Mouse (Mus musculus) C2C12 (cell line): ENCODE measurements around the gene Hes1. TPM values are rescaled to one million over a fixed set of nuclear protein-coding genes. Genes with fewer than 3 reads are reported as not detected.

ENCODE experiments used
- H3K27me3 ChIP-seq: one replicate; pipeline ENCODE4 v1.6.1; 2011; ENCODE audit not compliant: control insufficient read depth, insufficient read depth, insufficient read length
- H3K36me3 ChIP-seq: one replicate; pipeline ENCODE4 v1.6.1; 2011; ENCODE audit not compliant: control insufficient read depth, insufficient read depth
- H3K4me3 ChIP-seq: one replicate; pipeline ENCODE4 v1.5.1; 2011; ENCODE audit warnings: mild to moderate bottlenecking, control low read depth; ENCODE audit not compliant: poor library complexity, insufficient read depth, severe bottlenecking
- H3K79me2 ChIP-seq: one replicate; pipeline ENCODE4 v1.6.1; 2011; ENCODE audit not compliant: control insufficient read depth, insufficient read depth
- H3K79me3 ChIP-seq: one replicate; pipeline ENCODE4 v1.6.1; 2011; ENCODE audit warnings: low read depth, control low read depth
- H3ac ChIP-seq: one replicate; pipeline ENCODE3; 2011; ENCODE audit warnings: low read depth; ENCODE audit not compliant: control insufficient read depth, insufficient read length
- CEBPB ChIP-seq: IDR thresholded peaks from one replicate; pipeline ENCODE4 v1.6.1; 2011; ENCODE audit warnings: low read depth, mild to moderate bottlenecking, control low read depth, moderate library complexity
- CTCF ChIP-seq: IDR thresholded peaks from one replicate; pipeline ENCODE4 v1.5.1; 2011; ENCODE audit not compliant: control insufficient read depth, insufficient read depth, insufficient read length
- FOSL1 ChIP-seq: IDR thresholded peaks from one replicate; pipeline ENCODE4 v1.8.0; 2011; ENCODE audit warnings: mild to moderate bottlenecking, low read length; ENCODE audit not compliant: poor library complexity, insufficient read depth, severe bottlenecking
- MAX ChIP-seq: IDR thresholded peaks from one replicate; pipeline ENCODE4 v1.6.1; 2011; ENCODE audit warnings: mild to moderate bottlenecking, control low read depth
- MYOD1 ChIP-seq: IDR thresholded peaks from one replicate; pipeline ENCODE4 v1.6.1; 2011; ENCODE audit warnings: low read depth; ENCODE audit not compliant: control insufficient read depth, insufficient read length
- MYOG ChIP-seq: IDR thresholded peaks from one replicate; pipeline ENCODE4 v1.6.1; 2011; ENCODE audit not compliant: control insufficient read depth, insufficient read length; ENCODE audit errors: extremely low read depth
- USF1 ChIP-seq: IDR thresholded peaks from one replicate; pipeline ENCODE4 v1.6.1; 2011; ENCODE audit warnings: low read depth, mild to moderate bottlenecking, control low read depth, moderate library complexity
- polyA plus RNA-seq: library from polyadenylated mRNA; unstranded; fragments of >200 nt; fragmentation: generic; extraction: Trizol; gene quantifications from one replicate; pipeline ENCODE4 v1.2.1, GENCODE M21; 2012; ENCODE audit warnings: missing spikeins

Gene Hes1
- polyA plus RNA-seq, 1 experiment = 41.9 TPM

DNA sequence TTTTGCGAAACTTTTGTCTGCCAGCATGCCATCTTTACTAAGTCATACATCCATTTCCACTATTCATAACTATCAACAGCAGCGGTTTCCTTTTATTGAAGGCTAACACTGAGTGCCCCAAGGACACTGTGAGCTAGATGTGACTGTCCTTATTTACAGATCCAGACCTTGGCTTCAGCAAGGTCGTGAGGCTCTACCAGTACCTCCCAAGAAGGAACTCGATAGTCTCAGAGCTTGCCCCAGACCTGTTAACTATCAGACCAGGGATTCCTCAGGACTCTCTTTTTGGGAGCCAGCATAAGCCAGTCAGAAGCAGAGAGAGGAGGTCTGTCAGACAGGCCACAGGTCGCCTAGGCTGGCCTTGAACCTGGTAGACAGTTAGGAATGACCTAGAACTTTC is 24.5 kb downstream of the Hes1 start:
- Histone ChIP-seq H3K79me2 (no peaks in the 10 kb centered on the region), H3K79me3 (no peaks in the 10 kb centered on the region), H3K4me3 (no peak overlapping the region), H3K27me3 (no peaks in the 10 kb centered on the region), H3ac (no peak overlapping the region), H3K36me3 (no peaks in the 10 kb centered on the region)
- TF ChIP-seq MYOD1 (no peak), MAX (no peak), USF1 (no peak), CEBPB (no peak), CTCF (no peak), MYOG (no peak), FOSL1 (no peak)

DNA sequence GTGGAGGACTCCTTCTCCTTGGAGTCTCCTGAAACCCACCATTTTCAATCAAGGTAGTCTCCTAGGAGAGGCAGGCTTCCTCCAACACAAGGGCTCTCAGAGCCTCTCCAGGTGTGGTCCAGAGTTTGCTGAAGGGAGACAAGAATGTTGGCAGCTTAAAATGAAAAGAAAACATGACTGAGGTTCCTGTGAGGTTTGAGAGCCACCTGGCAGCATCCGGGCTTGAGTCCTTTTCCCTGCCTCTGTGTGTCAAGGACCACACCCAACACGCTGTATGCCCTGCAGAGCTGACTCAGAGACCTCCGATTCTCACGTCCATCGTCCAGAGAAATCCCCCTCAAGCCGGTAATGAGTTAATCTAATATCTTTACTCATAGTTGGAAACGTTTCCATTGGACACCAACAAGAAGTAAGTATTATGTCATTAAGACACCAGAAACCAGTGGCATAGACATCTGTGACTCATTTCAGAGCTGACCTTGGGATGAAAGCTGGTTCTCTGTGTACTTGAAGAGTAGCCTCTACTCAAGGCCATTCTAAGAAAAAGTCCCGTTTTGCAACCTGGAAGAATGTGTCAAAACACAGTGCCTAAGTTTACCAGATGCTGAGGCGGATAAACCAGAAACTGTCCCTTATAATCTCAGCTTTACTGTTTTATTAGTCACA is 26.1 kb downstream of the Hes1 start:
- Histone ChIP-seq H3ac (no peak overlapping the region), H3K36me3 (no peaks in the 10 kb centered on the region), H3K79me2 (no peaks in the 10 kb centered on the region), H3K4me3 (no peak overlapping the region), H3K27me3 (no peaks in the 10 kb centered on the region), H3K79me3 (no peaks in the 10 kb centered on the region)
- no peak for TF ChIP-seq USF1
- TF ChIP-seq FOSL1 = peak; percentile 15
- no peak for TF ChIP-seq MYOD1
- no peak for TF ChIP-seq MAX
- TF ChIP-seq CEBPB = no peak

DNA sequence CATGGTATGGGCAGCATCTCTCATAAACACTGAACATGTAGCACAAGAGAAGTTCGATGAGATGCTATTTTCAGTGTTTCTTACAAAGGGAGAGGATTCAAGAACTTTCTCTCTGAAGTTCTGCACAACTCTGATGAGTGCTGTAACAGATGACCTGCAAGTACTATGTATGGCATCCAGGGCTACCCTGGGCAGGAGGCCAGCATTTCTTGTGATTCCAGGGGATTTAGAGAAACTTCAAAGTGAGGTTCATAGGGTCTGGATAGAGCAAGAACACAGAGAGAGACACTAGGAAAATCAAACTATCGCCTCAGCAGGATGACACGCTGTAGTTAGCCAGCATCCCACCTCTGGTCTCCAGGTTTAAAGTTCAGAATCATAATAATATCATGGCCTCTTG is 31.9 kb downstream of the Hes1 start:
- no peaks in the 10 kb centered on the region for H3K36me3 ChIP-seq

DNA sequence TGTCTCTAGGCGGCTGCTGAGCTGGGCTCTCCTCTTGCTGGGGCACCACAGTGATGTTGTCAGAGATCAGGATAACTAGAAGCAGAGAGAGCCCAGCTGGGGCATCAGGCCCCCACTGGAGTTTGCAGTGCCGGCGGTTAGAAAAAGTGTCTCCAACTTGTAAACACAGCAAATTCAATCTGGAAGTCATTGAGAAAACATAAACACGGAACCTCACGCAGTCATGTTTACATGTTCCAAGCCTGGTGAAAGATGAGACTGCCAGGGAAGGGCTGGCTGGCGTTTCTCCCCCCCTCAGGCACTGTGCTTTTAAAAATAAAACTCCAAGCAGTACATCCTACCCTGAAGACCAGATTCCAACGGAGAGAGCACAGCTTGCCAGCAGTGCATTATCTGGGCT is 32.3 kb downstream of the Hes1 start:
- Histone ChIP-seq H3K36me3 (no peaks in the 10 kb centered on the region), H3K79me3 (no peaks in the 10 kb centered on the region), H3K27me3 (no peaks in the 10 kb centered on the region), H3K79me2 (no peaks in the 10 kb centered on the region), H3K4me3 (no peak overlapping the region), H3ac (no peak overlapping the region)
- TF ChIP-seq CEBPB (no peak), MAX (no peak), MYOG (no peak), CTCF (no peak), MYOD1 (no peak), FOSL1 (no peak), USF1 (no peak)

More for the DNA sequence above, 31.9 kb downstream of the Hes1 start:
- Histone ChIP-seq H3K79me2 (no peaks in the 10 kb centered on the region), H3K79me3 (no peaks in the 10 kb centered on the region), H3K27me3 (no peaks in the 10 kb centered on the region), H3ac (no peak overlapping the region), H3K4me3 (no peak overlapping the region)
- TF ChIP-seq FOSL1 (no peak), MAX (no peak), MYOG (no peak), USF1 (no peak), CEBPB (no peak), CTCF (no peak), MYOD1 (no peak)

DNA sequence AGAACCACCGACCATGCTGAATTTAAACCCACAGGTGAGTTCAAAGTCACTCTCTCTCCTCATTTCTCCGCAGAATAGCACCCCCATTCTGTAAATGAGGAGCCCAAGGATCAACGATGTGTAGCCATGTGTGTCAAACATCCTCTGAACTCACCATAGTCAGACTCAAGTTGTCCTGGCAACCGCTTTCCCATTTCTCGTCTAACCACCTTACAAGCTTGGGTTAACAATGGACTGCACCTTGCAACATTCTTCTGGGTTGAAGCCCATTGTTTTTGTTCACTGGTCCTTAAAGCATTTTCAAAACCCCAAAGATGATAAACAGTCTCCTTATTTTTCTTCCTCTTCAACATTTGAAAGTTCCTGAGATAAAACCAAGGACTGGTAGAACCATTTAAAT is 34.9 kb downstream of the Hes1 start:
- H3K36me3 ChIP-seq = no peaks in the 10 kb centered on the region
- no peak overlapping the region for H3ac ChIP-seq
- TF ChIP-seq USF1 (no peak), FOSL1 (no peak), MYOG (no peak), CTCF (no peak), CEBPB (no peak), MYOD1 (no peak), MAX (no peak)

DNA sequence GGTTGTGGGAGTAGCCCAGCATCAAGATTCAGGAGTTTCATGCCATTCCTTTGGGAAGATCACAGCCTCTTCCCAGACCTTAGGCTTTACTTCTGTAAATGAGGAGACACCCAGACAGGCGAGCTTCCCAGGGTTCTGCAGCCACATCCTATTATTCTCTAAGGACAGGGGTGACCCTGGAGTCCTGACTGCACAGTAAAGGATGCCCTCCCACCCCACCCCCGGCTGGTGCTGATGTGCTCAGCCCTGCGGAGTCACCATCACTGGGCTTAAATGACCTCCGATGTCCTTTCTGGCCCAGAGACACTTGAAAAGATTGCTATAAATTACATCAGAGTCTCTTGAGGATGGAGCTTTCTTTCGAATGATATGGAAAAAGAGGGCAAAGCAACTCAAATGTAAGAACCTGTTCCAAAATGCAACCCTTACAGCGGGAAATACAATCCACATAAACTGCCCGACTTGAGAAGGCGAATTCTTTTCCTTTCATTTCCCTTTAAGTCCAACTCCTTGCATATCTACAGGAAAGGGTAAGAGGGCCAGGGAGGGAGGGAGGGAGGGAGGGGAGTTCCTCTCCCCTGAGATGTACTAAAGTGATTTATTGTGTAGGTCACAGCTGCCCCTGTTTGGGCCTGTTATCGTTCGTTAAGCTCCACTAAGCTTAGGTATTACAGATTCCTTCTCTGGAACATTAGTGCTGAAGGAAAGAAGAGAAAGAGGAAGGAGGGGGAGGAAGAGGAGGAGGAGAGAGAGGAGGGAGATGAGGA is 38.1 kb downstream of the Hes1 start:
- Histone ChIP-seq H3K79me3 (no peaks in the 10 kb centered on the region), H3K79me2 (no peaks in the 10 kb centered on the region), H3K36me3 (no peaks in the 10 kb centered on the region), H3K4me3 (no peak overlapping the region), H3ac (no peak overlapping the region), H3K27me3 (no peaks in the 10 kb centered on the region)
- TF ChIP-seq MYOG (no peak), FOSL1 (no peak), MYOD1 (no peak), CTCF (no peak), CEBPB (no peak), USF1 (no peak), MAX (no peak)

More for the DNA sequence above, 34.9 kb downstream of the Hes1 start:
- H3K79me3 ChIP-seq = no peaks in the 10 kb centered on the region
- H3K79me2 ChIP-seq = no peaks in the 10 kb centered on the region
- no peaks in the 10 kb centered on the region for H3K27me3 ChIP-seq
- H3K4me3 ChIP-seq = no peak overlapping the region
